Mouse (Mus musculus): ENCODE measurements around the gene Gm17490.
A peak's percentile ranks its signal among the peaks of the same experiment; 100 is the strongest.

The Gm17490 gene

GRCm38 (mm10) chr2:11625890-11626289, at the start of gene Gm17490:
Gene Gm17490 (minus strand): TSS chr2:11626264.
- no peak for DNase-seq (ENCODE audit: low spot score)

GRCm38 (mm10) chr2:11672144-11672543, 46.1 kb upstream of the Gm17490 start:
- DNase-seq (ENCODE audit: low spot score) = no peak

GRCm38 (mm10) chr2:11665326-11665725, 39.3 kb upstream of the Gm17490 start:
- DNase-seq (ENCODE audit: low spot score) = no peak

GRCm38 (mm10) chr2:11664806-11665205, 38.7 kb upstream of the Gm17490 start:
- DNase-seq (ENCODE audit: low spot score) = no peak

- peak; percentile 20 for DNase-seq (ENCODE audit: low spot score)
Measured at GRCm38 (mm10) chr2:11664367-11664766, 38.3 kb upstream of the Gm17490 start.

- DNase-seq (ENCODE audit: low spot score) = peak; percentile 83
Measured at GRCm38 (mm10) chr2:11663961-11664360, 37.9 kb upstream of the Gm17490 start.

- DNase-seq (ENCODE audit: low spot score) = no peak
Measured at GRCm38 (mm10) chr2:11662907-11663230, 36.8 kb upstream of the Gm17490 start.

- no peak for DNase-seq (ENCODE audit: low spot score)
Measured at GRCm38 (mm10) chr2:11662143-11662906, 36.3 kb upstream of the Gm17490 start.

- DNase-seq (ENCODE audit: low spot score) = no peak
Measured at GRCm38 (mm10) chr2:11659263-11659662, 33.2 kb upstream of the Gm17490 start.

- no peak for DNase-seq (ENCODE audit: low spot score)
Measured at GRCm38 (mm10) chr2:11657581-11657980, 31.5 kb upstream of the Gm17490 start.

GRCm38 (mm10) chr2:11654990-11655931, 29.2 kb upstream of the Gm17490 start:
- no peak for DNase-seq (ENCODE audit: low spot score)

- DNase-seq (ENCODE audit: low spot score) = no peak
Measured at GRCm38 (mm10) chr2:11653780-11654179, 27.7 kb upstream of the Gm17490 start.

GRCm38 (mm10) chr2:11653330-11653729, 27.3 kb upstream of the Gm17490 start:
- DNase-seq (ENCODE audit: low spot score) = no peak

- no peak for DNase-seq (ENCODE audit: low spot score)
Measured at GRCm38 (mm10) chr2:11652780-11653179, 26.7 kb upstream of the Gm17490 start.

GRCm38 (mm10) chr2:11652196-11652595, 26.1 kb upstream of the Gm17490 start:
- DNase-seq (ENCODE audit: low spot score) = no peak

- DNase-seq (ENCODE audit: low spot score) = peak; percentile 8
Measured at GRCm38 (mm10) chr2:11651476-11651875, 25.4 kb upstream of the Gm17490 start.

GRCm38 (mm10) chr2:11645297-11645696, 19.2 kb upstream of the Gm17490 start:
- DNase-seq (ENCODE audit: low spot score) = no peak

GRCm38 (mm10) chr2:11644057-11644456, 18.0 kb upstream of the Gm17490 start:
- DNase-seq (ENCODE audit: low spot score) = no peak

GRCm38 (mm10) chr2:11642451-11642941, 16.4 kb upstream of the Gm17490 start, which contains the start of gene Il2ra:
Gene Il2ra (plus strand): TSS chr2:11642807.
- no peak for DNase-seq (ENCODE audit: low spot score)

- DNase-seq (ENCODE audit: low spot score) = no peak
Measured at GRCm38 (mm10) chr2:11637115-11637514, 11.1 kb upstream of the Gm17490 start.

GRCm38 (mm10) chr2:11636138-11636480, 10.0 kb upstream of the Gm17490 start:
- no peak for DNase-seq (ENCODE audit: low spot score)

- DNase-seq (ENCODE audit: low spot score) = no peak
Measured at GRCm38 (mm10) chr2:11635471-11636137, 9.5 kb upstream of the Gm17490 start.
